Mouse (Mus musculus): ENCODE data around the gene Adtrp. TPM values are rescaled to one million over a fixed set of nuclear protein-coding genes. Genes with fewer than 3 reads are reported as not detected.
A peak's percentile ranks its signal among the peaks of the same experiment; 100 is the strongest.

The Adtrp gene
- total RNA-seq, 4 experiments from 2014 or later, result 0.90 to 1.5 (median 1.1) TPM

- no peak for DNase-seq (ENCODE audit: low spot score)
Observed at GRCm38 (mm10) chr13:41780296-41780695, 67.2 kb downstream of the Adtrp start.

- DNase-seq (ENCODE audit: low spot score), result no peak
Observed at GRCm38 (mm10) chr13:41779603-41780180, 67.8 kb downstream of the Adtrp start.

- no peak for DNase-seq (ENCODE audit: low spot score)
Observed at GRCm38 (mm10) chr13:41773812-41774376, 73.6 kb downstream of the Adtrp start.

- DNase-seq (ENCODE audit: low spot score), result no peak
Observed at GRCm38 (mm10) chr13:41771061-41771460, 76.4 kb downstream of the Adtrp start.

GRCm38 (mm10) chr13:41767941-41768340 is 79.5 kb downstream of the Adtrp start:
- no peak for DNase-seq (ENCODE audit: low spot score)

- DNase-seq (ENCODE audit: low spot score), result no peak
Observed at GRCm38 (mm10) chr13:41761986-41762385, 85.5 kb downstream of the Adtrp start.

GRCm38 (mm10) chr13:41760484-41760883 is 87.0 kb downstream of the Adtrp start:
- peak; percentile 40 for DNase-seq (ENCODE audit: low spot score)

DNA sequence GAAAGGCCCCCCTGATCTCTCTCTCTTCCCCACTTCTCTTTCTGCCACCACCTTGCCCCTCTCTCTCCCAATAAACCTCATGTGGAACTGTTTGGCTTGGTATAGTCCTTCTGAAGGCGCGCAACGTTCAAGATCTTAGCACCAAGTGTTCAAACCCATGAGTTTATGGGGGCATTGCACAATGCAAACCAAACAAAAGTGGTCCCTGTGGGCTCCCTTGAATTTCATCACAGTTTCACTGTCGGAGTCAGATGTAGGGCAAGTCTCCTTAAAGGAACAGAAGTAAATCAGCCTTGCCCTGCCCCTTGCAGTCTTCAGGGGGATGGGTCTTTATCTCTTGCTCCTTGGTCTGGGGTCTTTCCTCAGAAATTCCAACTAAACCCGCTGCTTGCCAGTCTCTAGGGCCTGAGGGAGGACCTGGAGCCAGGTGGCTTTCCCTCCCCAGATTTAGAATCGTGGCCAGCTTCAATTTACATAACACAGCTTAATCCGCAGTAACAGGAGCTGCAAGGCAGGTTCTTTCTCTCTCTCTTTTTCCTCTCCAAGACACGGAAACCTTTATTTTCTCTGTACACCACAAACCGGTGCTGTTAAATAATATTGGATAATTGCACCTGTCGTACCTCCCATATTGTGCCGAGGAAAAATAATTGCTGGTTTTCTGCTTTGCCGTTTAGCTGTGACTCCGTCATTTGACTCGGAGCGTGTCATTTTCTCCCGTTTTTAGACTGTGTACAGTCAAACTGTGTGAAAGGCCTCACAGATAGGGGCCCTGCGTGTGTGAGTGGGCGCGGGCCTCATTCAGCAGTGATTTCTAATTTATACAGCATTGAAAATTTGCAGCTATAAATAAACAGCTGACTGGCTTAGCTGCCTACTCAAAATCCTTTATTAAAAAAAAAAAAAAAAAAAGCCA is 88.7 kb downstream of the Adtrp start:
- no peak for DNase-seq (ENCODE audit: low spot score)

DNA sequence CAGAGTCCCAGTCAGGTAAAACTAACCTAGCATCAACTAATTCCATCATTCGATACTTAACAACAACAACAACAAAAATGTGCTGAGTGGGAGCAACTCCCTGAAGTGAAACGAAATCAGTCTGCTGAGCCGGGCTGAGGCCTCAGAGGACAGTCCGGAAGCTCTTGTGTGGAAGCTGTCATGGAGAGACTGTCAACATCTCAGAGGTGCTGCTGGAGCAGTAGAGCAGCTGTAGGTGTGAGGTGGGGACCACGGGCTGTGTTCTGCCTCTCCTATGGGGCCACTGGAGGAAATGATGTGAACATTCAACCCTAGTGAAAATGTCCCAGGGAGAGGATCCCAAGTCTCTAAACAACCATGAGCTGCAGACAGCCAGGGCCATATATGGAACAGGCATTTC is 94.4 kb downstream of the Adtrp start:
- no peak for DNase-seq (ENCODE audit: low spot score)

- no peak for DNase-seq (ENCODE audit: low spot score)
Observed at GRCm38 (mm10) chr13:41750481-41750880, 97.0 kb downstream of the Adtrp start.

- DNase-seq (ENCODE audit: low spot score), result peak; percentile 41
Observed at GRCm38 (mm10) chr13:41748866-41749265, 98.6 kb downstream of the Adtrp start.

GRCm38 (mm10) chr13:41747691-41748090 is 99.8 kb downstream of the Adtrp start:
- no peak for DNase-seq (ENCODE audit: low spot score)

DNA sequence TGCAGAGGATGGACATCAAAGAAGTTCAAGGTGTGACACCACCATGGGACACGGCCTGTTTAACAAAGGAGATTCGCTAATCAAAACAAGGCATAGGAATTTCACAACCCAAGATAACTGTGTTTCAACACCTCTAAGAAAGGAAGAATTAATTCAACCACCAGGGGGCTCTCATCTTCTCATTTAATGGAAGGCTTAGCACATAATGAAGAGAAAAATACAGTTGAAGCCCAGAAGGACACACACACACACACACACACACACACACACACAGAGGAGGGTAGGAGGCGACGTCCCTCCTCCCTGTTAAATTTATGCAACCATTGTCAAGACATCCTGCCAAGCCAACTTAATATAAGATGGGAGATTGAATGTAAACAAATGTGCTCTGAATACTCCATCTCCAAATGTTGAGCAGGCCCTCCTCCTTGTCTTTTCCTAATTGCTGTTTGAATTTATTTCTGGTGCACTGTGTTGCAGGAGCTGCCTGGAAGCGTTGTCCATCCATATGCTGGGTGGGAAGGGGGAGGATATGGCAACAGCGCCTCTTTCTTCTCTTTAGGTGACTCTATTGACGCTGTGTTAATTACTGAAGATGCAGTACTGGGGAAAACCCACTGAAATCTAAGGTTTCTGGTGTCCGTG is 100.4 kb downstream of the Adtrp start:
- DNase-seq (ENCODE audit: low spot score), result peak; percentile 80

GRCm38 (mm10) chr13:41740456-41741085 is 106.9 kb downstream of the Adtrp start:
- DNase-seq (ENCODE audit: low spot score), result no peak

GRCm38 (mm10) chr13:41737628-41738309 is 109.7 kb downstream of the Adtrp start:
- peak; percentile 31 for DNase-seq (ENCODE audit: low spot score)

- peak; percentile 62 for DNase-seq (ENCODE audit: low spot score)
Observed at GRCm38 (mm10) chr13:41729660-41730059, 117.8 kb downstream of the Adtrp start.

- DNase-seq (ENCODE audit: low spot score), result no peak
Observed at GRCm38 (mm10) chr13:41727803-41728202, 119.7 kb downstream of the Adtrp start.

- DNase-seq (ENCODE audit: low spot score), result no peak
Observed at GRCm38 (mm10) chr13:41719331-41719730, 128.2 kb downstream of the Adtrp start.

DNA sequence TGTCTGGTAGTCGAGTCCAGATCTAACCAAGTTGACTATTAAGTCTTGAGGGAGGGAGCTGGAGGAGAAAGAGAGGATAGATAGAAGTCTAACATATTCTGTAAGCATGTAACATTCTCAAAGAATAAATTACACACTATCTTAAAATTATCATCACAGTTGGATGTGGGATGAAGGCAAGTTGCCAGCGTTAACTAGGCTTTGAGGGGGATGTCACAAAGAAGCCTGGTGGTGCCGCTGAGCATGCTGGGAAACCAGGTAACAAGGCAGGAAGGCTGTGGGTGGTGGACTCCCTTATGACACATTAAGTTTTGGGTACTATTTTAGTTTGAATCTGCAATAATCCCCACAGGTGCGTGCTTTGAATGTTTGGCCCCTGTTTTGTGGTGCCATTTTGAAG is 129.4 kb downstream of the Adtrp start:
- DNase-seq (ENCODE audit: low spot score), result no peak

All from heart, adult 8-10 months (tissue).